Mouse (Mus musculus) heart, postnatal 36 days (tissue): Measurements from ENCODE around the gene Pidd1. TPM values are rescaled to one million over a fixed set of nuclear protein-coding genes. Genes with fewer than 3 reads are reported as not detected.
"Not testable (repeated sequence)": the region's sequence is repeated elsewhere in the genome, so short reads cannot be mapped to it uniquely, and the experiment has no call there.

Source experiments
- DNase-seq, 2 experiments: peaks; one replicate each; pipeline ENCODE4 v3.0.0; 2021 to 2022
- intact Hi-C: fragments of 180-260 bp; cut with DNase I; formaldehyde crosslinking; loops from one replicate; pipeline ENCODE4 v1.15.1; 2025
- total RNA-seq, 2 experiments: library from RNA; stranded (reverse); gene quantifications; 2 replicates each; pipeline ENCODE4 v1.2.3; 2021

Pidd1 gene
- total RNA-seq, 2 experiments from 2014 or later = 0.60 to 0.78 TPM

DNA sequence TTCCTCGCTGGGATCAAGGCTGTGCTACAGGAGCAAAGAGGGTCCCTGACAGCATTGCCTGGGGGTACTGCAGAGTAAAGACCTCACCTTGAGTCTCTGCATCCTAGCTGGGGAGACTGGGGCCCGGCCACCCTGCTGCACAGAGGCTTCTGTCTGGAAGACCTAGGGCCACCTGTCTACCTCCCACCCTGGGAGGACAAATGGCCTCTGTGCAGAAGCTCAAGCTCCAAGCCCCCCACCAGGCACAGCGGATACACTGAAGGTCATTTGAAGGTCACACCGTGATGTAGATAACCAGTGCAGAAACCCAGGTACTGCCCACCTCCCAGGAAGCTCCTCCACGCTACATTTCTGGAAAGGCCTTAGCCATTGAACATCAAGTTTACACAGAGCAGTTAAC is 15.1 kb downstream of the Pidd1 start:
- no peak for DNase-seq
- intact Hi-C loops = no loop called here

DNA sequence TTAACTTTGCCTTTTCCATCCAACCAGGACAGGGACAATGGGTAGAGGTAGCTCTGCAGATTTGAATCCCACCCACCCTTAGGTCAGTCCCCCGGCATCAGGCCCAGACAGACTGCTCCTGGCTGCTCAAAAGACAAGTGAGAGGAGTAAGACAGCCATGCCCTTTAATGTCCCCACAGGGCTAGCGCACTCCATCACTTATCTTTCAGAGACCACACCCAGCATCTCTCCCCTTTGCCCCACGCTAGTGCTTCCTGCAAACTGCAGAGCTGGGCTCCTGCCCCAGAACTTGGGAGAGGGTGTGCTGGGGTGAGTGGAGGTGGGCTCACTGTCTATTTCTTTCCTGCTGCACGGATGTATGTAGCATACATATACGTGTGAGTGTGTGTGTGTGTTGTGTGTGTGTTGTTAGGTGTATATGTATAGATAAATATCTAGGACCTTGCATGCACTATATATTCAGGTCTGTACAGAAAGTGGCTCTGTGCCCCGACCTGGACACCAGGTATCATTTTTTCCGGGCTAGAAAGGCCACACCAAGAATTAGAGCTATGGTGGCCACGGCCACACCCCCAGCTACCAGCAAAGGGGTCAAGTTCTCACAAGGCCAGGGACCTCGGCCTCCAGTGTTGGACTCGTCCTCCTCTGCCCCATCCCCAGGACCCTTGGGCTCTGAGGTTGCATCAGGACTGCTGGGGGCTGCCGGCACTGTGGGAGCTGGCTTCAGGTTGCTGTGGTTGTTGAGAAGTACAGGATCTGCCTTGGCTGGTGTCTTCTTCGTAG is 16.7 kb downstream of the Pidd1 start:
- no peak for DNase-seq
- intact Hi-C loops = no loop called here

DNA sequence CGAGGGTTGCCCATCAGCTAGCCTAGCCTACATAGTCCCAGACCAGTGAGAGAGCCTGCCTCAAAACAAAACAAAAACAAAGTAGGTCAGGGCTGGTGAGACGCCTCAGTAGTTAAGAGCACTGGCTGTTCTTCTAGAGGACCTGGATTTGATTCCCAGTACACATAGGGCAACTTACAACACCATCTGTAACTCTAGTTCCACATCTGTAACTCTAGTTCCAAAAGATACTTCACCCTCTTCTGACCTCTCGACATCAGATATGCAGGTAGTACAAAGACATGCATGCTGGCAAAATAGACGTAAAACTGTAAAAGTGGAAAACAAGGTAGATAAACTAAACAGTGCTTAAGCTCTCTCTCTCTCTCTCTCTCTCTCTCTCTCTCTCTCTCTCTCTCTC is 20.0 kb downstream of the Pidd1 start:
- DNase-seq = no peak
- intact Hi-C loops = no loop called here

DNA sequence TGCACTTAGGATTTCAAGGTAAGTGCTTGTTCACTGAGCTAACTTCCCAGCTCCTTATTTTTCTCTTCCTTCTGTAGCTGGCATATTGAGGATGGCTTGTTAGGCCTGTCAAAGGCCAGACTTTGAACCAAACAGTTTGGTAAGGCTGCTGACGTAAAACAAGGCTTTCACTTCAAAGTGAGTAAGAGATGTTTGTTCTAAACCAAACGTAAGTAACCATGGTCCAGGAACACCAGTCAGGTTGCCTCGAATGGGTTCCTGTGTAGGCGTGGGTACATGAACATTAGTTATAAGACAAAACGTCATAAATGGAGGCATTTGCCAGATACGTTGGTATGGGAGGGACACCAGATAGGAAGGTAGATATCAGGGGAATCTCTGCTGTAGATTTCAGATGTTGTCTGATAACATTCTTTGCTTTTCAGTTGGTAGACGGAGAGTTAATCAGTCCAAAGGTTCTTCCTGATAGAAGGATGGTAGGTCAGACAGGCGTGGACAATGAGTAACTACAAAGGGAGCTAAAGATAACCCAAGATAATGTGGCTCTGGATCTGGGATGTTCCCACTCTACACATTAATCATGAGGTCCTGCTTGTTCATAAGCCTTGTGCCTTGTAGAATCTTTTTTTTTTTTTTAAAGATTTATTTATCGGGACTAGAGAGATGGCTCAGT is 23.7 kb downstream of the Pidd1 start:
- DNase-seq = no peak
- intact Hi-C loops = no loop called here

DNA sequence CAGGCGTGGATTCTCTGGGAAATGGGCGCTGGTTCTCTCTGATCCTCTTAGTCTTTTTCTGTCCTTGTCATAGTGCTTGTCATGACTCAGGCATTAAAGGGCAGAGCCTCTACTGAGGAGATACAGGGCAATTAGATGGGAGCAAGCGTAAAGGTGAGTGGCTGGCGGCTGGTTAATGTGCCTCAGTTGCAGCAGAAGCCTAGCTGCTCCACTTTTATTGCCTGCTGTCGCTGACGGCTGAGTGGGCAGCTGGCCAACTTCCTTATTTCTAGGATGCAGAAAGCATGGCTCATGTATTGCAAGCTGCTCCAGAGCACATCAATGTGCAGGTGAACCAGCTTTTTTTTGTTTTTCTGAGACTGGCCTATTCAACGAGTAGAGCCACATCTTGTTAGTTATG is 24.9 kb downstream of the Pidd1 start:
- intact Hi-C loops = no loop called here
- no peak for DNase-seq

DNA sequence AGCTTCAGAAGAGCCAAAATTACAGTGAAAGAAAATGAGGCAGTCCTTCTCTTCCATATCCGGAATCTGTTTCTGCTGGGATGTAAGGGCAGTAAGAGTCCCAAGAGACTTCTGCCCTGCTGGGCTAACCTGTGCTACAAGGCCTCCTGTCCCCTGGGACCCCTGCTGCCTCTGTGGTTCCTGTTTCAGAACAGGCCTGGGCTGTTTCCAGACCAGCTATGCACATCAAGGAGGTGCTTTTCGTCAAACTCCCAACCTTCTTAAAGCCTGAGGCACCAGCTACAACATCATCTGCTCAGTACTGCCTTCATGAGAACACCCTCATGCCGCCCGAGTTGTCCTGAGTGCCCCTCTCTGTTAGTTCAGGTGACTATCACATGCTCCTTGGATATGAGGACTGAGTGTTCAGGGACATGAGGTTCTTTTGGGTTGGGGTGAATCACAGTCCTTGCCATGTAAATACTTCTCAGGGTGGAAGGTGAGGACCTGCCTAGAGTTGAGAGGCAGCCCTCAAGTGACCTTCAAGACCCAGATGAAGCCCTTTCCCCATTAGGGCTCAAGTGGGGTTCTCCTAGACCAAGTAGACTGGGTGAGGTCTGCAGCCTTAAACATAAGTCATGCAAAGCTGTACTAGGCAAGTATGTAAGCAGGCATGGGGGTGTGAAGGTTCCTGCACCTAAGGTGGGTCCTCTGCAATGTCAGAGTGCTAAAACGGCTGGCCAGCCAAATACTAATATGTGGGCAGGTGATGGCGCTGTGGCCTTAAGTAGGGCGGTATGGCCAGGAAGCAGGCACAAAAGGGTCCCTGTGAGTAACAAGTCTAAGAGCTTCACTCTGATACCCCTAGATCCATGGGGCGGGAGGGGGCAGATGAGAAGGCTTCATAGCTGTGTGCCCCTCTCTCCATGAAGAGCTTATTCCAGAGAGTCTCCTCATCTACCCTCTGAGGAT is 25.8 kb downstream of the Pidd1 start:
- DNase-seq = no peak
- intact Hi-C loops = no loop called here

DNA sequence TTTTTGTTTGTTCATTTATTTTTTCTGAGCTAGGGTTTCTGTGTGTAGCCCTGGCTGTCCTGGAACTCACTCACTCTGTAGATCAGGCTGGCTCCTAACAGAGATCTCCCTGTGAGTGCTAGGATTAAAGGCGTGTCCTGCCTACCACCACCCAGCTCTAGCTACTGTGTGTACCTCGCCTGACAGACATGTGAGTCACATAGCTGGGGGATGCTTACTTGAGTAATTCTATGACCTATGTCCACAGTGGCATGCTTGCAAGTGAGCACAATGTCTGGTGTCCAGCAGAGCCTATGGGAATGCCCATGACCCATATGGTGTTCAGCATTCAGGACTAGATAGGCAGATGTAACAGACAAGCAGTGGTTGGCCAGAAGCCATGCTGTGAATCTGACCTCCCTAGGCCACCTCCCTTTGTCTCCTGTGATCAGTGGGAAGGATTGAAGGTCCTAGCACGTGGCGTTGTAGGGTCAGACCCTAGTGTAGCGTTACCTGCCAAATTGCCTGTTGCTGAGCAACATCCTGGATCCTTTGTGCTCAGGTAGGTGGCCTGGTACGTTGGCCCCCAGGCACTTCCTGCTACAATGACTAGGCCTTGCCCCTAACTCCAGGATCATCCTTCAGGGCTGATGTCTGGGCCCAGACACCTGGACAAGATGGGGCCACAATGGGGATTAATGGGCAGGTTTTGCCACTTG is 27.5 kb downstream of the Pidd1 start:
- intact Hi-C loops = no loop called here
- no peak for DNase-seq

DNA sequence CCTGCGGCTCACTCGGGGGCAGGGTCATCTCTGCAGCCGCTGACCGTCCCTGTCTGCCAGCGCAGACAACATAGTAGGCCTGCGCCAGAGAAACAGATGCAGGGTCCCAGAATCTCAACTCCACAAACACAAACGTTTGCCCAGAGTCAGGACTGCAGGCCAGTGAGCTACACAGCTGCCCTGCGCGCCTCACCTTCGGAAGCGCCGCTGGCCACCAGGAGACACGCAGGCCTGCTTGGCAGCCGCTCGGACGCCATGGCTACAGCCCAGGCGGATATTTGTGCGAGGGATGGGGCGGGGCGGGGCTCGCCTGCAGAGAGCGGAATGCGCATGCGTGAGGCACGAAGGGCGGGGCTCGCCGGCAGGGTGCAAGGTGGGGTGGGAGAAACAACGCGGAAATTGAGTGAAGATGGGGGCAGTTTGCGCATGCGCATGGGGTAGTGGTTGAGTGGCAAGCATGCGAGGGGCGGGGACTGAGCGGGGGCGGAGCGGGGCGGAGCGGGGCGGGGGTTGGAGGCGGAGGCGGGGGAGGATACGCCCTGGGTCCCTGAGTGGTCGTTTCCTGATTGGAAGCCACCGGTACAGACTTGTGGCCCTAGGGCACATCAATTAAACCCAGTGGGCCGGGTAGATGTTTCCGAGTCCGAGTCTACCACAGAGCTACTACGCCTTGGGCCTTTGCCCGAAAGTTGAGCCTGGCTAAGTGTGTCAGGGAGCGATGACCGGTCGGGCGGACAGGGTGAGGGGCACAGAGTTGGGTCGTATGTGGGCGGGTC is 29.8 kb downstream of the Pidd1 start, which contains the start of gene Gatd1:
Gatd1 (minus strand) TSS at position 328 of the 776 bp plus-strand sequence.
- peak; percentile 99 for DNase-seq
- intact Hi-C loops = loop anchor here (5.0 kb wide), 1 partner anchor 43 kb away; the partner anchor contains the start of gene Pnpla2

DNA sequence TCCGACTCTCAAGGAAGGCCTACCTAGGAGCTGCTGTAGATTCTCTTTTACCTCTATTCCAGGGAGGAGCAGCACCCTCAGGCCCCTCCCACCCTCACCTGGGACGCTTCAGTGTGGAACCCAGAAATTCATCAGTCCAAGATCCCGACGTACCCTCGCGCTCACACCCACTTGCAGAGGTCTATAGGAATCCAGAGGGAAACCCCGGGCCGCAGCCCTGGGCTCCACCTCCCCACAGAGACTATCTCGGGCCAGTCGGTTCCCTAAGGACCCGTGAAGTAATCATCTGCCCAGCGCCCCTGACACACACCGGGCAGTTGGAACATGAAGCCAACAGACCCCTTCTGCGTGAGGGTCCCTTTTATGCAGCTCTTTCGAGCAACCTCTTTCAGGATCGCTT is 30.5 kb downstream of the Pidd1 start:
- no peak for DNase-seq

DNA sequence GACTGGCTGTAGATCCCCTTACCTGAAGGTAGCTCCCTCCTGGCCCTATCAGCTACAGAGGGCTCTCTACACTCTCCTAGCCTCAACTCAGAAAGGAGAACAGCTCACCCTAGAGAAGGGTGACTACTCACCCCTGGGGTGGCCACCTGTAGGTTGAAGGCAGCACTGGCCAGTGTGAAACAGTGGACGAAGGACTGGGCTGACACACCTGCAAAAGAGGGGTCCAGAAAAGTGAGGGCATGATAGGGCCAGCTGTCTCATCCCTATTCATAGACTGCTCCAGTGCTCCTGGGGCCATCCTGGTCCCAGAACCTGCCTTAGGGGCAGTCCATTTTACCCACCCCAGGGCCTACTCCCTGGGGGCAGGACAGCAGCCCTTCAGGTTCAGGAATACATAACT is 32.2 kb downstream of the Pidd1 start:
- intact Hi-C loops = loop anchor here (5.0 kb wide), 1 partner anchor 46 kb away; the partner anchor contains the start of gene Pnpla2

More for the DNA sequence above, 30.5 kb downstream of the Pidd1 start:
- intact Hi-C loops = loop anchor here (5.0 kb wide), 1 partner anchor 44 kb away; the partner anchor contains the start of gene Pnpla2

DNA sequence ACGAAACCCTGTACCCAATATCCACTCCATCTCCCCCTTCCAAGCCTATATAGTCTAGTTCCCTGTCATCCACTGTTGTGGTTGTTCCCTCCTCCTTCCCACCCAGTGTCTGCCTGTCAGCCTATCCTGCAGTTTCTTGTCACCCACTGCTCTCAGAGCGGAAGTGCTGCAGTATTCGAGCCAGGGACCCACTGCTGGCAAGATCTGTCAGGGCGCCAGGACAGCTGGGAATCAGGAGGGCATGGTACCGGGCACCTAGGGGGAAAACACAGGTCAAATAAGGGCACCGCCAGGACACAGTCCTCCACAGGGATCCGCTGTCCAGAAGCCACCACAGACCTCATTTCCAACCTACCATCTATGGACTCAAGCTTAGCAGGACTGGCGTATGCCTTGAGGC is 33.2 kb downstream of the Pidd1 start:
- no peak for DNase-seq

More for the DNA sequence above, 32.2 kb downstream of the Pidd1 start:
- no peak for DNase-seq

DNA sequence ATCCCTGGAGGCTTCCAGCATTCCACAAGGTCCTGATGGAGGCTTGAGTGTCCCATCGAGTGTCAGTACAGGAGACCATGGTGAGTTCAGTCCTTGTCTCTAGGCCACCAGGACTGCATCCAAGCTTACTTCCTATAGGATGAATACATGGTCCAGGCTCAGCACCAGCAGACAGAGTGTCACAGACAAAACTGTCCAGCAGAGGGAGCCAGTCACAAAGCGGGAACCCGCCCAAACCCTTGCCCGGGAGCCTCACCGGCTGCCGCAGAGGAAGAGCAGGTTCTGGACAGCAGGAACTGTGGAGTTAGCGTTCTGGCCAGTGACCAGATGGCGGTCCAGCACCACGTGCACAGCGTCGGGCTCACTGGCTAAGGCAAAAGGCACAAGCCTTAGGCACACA is 35.0 kb downstream of the Pidd1 start:
- intact Hi-C loops = loop anchor here (1.0 kb wide), 2 partner anchors 28 to 116 kb away; partner anchors contain the start of gene Slc25a22
- DNase-seq = peak; percentile 89

More for the DNA sequence above, 33.2 kb downstream of the Pidd1 start:
- intact Hi-C loops = loop anchor here (5.0 kb wide), 1 partner anchor 47 kb away; the partner anchor contains the start of gene Pnpla2

DNA sequence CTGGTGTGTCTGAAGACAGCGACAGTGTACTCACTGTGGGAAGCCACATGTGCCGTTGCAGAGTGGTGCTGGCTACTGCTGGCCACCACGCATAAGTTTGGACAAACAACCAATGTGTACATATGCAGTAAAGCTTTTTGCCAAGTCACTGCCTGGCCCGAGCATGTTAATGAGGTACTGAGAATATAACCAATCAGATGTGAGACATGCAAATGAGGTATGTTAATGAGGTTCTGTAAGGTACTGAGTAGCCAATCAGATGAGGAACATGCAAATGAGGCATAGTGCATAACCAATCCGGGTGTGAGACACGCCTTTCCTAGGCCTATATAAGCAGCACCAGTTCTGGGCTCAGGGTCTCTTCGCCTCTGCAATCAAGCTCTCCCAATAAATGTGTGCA is 36.2 kb downstream of the Pidd1 start:
- intact Hi-C loops = loop anchor here (1.0 kb wide), 1 partner anchor 118 kb away; no protein-coding TSS in a partner anchor
- DNase-seq = not testable (repeated sequence)

DNA sequence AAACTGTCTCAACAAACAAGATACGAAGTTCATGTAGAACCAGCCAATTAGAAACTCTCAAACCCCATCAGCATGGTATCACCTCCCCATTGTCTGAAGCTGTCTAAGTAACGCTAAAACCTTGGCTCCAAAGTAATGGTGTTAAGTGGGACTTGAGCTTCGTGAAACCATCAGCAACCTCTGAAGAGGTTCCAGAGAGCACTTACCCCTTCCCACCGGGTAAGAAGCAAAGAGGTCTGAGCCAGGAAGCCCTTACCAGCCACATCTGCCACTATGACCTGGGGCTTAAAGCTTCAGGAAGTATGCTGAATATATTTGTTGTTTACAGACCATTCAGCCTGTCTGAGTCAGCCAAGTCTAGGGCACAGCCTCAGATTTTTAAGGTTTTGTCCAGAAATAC is 38.4 kb downstream of the Pidd1 start:
- no peak for DNase-seq
- intact Hi-C loops = no loop called here

DNA sequence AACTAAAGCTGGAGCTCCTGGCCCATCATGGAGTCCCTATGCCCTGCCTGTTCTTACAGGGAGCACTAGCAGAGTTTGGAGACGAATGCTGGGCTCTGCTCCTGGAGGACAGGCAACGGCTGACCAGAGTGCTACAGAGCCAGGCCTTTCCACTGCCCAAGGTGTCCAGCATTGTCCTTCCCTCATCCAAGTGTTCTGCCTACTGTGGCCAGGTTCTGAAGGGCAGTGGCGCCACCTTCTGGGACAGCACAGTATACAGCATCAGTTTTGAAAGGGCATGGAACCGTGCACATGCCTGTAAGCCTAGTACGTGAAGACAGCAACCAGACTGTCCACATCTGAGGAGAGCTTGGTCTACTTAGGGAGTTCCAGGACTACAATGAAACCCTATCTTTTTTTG is 40.5 kb downstream of the Pidd1 start:
- intact Hi-C loops = no loop called here
- DNase-seq = peak; percentile 49 to 64

DNA sequence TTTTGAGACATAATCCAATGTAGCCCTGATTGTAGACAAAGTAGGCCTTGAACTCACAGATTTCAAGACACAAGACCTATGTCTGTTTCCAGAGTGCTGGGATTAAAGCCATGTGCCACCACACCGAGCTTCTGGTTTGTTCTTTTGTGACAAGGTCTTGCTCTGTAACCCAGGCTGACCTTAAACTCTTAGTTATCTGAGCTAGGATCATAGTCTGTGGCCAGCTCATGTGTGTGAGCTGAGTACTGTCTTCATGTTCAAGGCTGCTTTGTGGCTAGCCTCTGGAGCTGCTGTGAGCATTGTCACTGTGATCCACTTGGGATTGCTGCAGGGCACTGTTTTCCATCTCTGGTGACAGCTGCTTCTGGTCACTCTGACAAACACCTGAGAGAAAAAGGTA is 48.5 kb downstream of the Pidd1 start:
- intact Hi-C loops = no loop called here

DNA sequence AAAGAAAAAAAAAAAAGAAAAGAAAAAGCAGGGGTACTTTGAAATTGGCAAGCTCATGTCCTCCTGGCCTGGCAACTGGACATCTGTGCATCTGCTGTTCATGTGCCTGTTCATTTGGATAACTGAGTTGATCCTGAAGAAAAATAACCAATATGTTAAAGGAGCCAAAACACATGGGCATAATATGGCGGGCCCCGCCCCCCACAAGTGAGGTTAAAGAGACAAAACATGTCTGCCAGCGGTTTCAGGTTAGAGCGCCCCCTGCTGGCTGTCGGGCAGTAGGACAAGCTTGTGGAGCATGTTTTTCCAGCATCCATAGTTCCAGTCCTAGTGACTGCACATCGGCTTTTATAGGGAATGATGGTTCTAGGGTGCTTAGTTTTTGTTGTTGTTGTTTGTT is 49.1 kb downstream of the Pidd1 start:
- DNase-seq = peak; percentile 55 to 70
- intact Hi-C loops = no loop called here

More for the DNA sequence above, 48.5 kb downstream of the Pidd1 start:
- DNase-seq = no peak

DNA sequence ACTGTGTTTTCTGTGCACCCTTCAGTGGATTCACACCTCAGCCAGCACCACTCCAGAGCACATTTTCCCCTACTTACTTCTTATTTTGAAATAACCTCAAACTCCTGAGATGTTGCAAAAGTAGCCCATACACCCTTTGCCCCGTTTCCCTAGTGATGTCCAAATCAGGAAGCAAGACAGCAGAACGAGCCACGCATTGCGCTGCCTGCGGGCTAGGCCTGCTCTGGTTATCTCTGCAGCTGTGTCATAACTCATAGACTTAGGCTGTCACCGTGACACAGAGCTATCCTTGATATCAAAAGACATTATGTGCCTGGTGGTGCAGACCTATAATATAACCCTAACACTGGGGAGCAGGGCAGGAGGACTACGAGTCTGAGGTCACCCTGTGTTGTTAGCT is 49.7 kb downstream of the Pidd1 start:
- intact Hi-C loops = no loop called here

More for the DNA sequence above, 49.7 kb downstream of the Pidd1 start:
- DNase-seq = no peak
